Mouse (Mus musculus) neural tube, embryonic 13.5 days (tissue): ENCODE results near the gene Prom2. TPM values are rescaled to one million over a fixed set of nuclear protein-coding genes. Genes with fewer than 3 reads are reported as not detected.

Experiments
- ATAC-seq: fragments of 200-750 bp; cut with Nextera tagmentation; 2 replicates; pipeline ENCODE4 v1.8.0; 2017; ENCODE audit warnings: low read depth, mild to moderate bottlenecking, moderate TSS enrichment, moderate library complexity
- H3K27ac ChIP-seq: fragments of 300-500 bp; sonication (generic); replicated peaks from 2 replicates; pipeline ENCODE4 v1.5.1; 2015; ENCODE audit warnings: moderate library complexity, mild to moderate bottlenecking, inconsistent platforms
- H3K27me3 ChIP-seq: fragments of 300-500 bp; sonication (generic); 2 replicates; pipeline ENCODE4 v1.6.1; 2015; ENCODE audit warnings: mild to moderate bottlenecking, inconsistent platforms
- H3K36me3 ChIP-seq: fragments of 300-500 bp; sonication (generic); 2 replicates; pipeline ENCODE4 v1.6.1; 2015; ENCODE audit warnings: mild to moderate bottlenecking, inconsistent platforms
- H3K4me1 ChIP-seq: fragments of 300-500 bp; sonication (generic); replicated peaks from 2 replicates; pipeline ENCODE4 v1.6.1; 2015; ENCODE audit warnings: inconsistent platforms
- H3K4me2 ChIP-seq: fragments of 300-500 bp; sonication (generic); 2 replicates; pipeline ENCODE4 v1.6.1; 2015; ENCODE audit warnings: inconsistent platforms, mild to moderate bottlenecking, moderate library complexity
- H3K4me3 ChIP-seq: fragments of 300-500 bp; sonication (generic); 2 replicates; pipeline ENCODE4 v1.5.1; 2015; ENCODE audit warnings: mild to moderate bottlenecking, inconsistent platforms
- H3K9ac ChIP-seq: fragments of 300-500 bp; sonication (generic); 2 replicates; pipeline ENCODE4 v1.6.1; 2015; ENCODE audit warnings: moderate library complexity, mild to moderate bottlenecking, inconsistent platforms
- H3K9me3 ChIP-seq: fragments of 300-500 bp; sonication (generic); 2 replicates; pipeline ENCODE4 v1.6.1; 2016; ENCODE audit warnings: inconsistent platforms
- WGBS: fragments of 180-500 bp; shearing (Covaris S2); methylation state at CpG from one replicate; pipeline ENCODE4 v1.1.7; 2015; 5-methylcytosine and 5-hydroxymethylcytosine counted together
- polyA plus RNA-seq: library from polyadenylated mRNA; unstranded; fragments of >200 nt; fragmentation: Nextera tagmentation; extraction: Ambion mirVana; gene quantifications from 2 replicates; pipeline ENCODE4 v1.2.1, GENCODE M21; 2015

Gene Prom2
- polyA plus RNA-seq, 1 experiment from 2014 or later, result not detected

GRCm38 (mm10) chr2:127548342-127549074 lies 7.2 kb upstream of the Prom2 start:
- WGBS, result 71% methylated on average over 5 of the region's 5 CpGs
- no peak overlapping the region for H3K4me2 ChIP-seq
- no peaks in the 10 kb centered on the region for H3K9me3 ChIP-seq
- H3K9ac ChIP-seq, result no peak overlapping the region
- H3K4me1 ChIP-seq, result no peaks in the 10 kb centered on the region
- H3K27me3 ChIP-seq, result peaks cover 7% of the 10 kb centered on the region; the same call in 1 of the 2 replicates
- no peaks in the 10 kb centered on the region for H3K36me3 ChIP-seq
- no peak overlapping the region for H3K27ac ChIP-seq
- no peak overlapping the region for H3K4me3 ChIP-seq
- no peak for ATAC-seq

- ATAC-seq, result no peak
- Histone ChIP-seq H3K4me2 (no peak overlapping the region), H3K4me1 (peaks cover 5% of the 10 kb centered on the region; the same call in 1 of the 2 replicates), H3K27ac (no peak overlapping the region), H3K4me3 (no peak overlapping the region), H3K9me3 (no peaks in the 10 kb centered on the region), H3K36me3 (no peaks in the 10 kb centered on the region), H3K9ac (no peak overlapping the region), H3K27me3 (peaks cover 60% of the 10 kb centered on the region)
- WGBS, result 91% methylated on average over 2 of the region's 2 CpGs
These were observed 430 bp upstream of the Prom2 start for GRCm38 (mm10) chr2:127541697-127542096.

GRCm38 (mm10) chr2:127539494-127539893 lies 1.8 kb downstream of the Prom2 start:
- no peak overlapping the region for H3K27ac ChIP-seq
- no peak overlapping the region for H3K4me3 ChIP-seq
- no peak overlapping the region for H3K9ac ChIP-seq
- no peaks in the 10 kb centered on the region for H3K9me3 ChIP-seq
- no peak for ATAC-seq
- H3K27me3 ChIP-seq, result peaks cover 69% of the 10 kb centered on the region
- peaks cover 5% of the 10 kb centered on the region; the same call in 1 of the 2 replicates for H3K4me1 ChIP-seq
- H3K36me3 ChIP-seq, result no peaks in the 10 kb centered on the region
- WGBS, result 25% methylated on average over 4 of the region's 4 CpGs
- H3K4me2 ChIP-seq, result no peak overlapping the region

GRCm38 (mm10) chr2:127537548-127537947 lies 3.7 kb downstream of the Prom2 start:
- 68% methylated on average over 3 of the region's 3 CpGs for WGBS
- H3K9ac ChIP-seq, result no peak overlapping the region
- H3K36me3 ChIP-seq, result no peaks in the 10 kb centered on the region
- no peak overlapping the region for H3K4me3 ChIP-seq
- no peak overlapping the region for H3K27ac ChIP-seq
- peaks cover 5% of the 10 kb centered on the region; the same call in 1 of the 2 replicates for H3K4me1 ChIP-seq
- ATAC-seq, result no peak
- H3K4me2 ChIP-seq, result no peak overlapping the region
- peaks cover 63% of the 10 kb centered on the region for H3K27me3 ChIP-seq
- no peaks in the 10 kb centered on the region for H3K9me3 ChIP-seq

GRCm38 (mm10) chr2:127535363-127535762 lies 5.9 kb downstream of the Prom2 start:
- H3K36me3 ChIP-seq, result no peaks in the 10 kb centered on the region
- 82% methylated on average over 9 of the region's 9 CpGs for WGBS

GRCm38 (mm10) chr2:127532379-127532778 lies 8.9 kb downstream of the Prom2 start:
- H3K9ac ChIP-seq, result no peak overlapping the region
- H3K27me3 ChIP-seq, result peaks cover 36% of the 10 kb centered on the region
- no peak overlapping the region for H3K27ac ChIP-seq
- ATAC-seq, result no peak
- H3K9me3 ChIP-seq, result no peaks in the 10 kb centered on the region
- no peaks in the 10 kb centered on the region for H3K4me1 ChIP-seq
- H3K4me2 ChIP-seq, result no peak overlapping the region
- whole genome bisulfite sequencing, result 12% methylated on average over 9 of the region's 9 CpGs
- no peak overlapping the region for H3K4me3 ChIP-seq
- H3K36me3 ChIP-seq, result no peaks in the 10 kb centered on the region

More at GRCm38 (mm10) chr2:127535363-127535762, 5.9 kb downstream of the Prom2 start:
- Histone ChIP-seq H3K4me3 (no peak overlapping the region), H3K4me2 (no peak overlapping the region), H3K27ac (no peak overlapping the region), H3K27me3 (peaks cover 51% of the 10 kb centered on the region), H3K9ac (no peak overlapping the region), H3K9me3 (no peaks in the 10 kb centered on the region), H3K4me1 (no peaks in the 10 kb centered on the region)
- ATAC-seq, result no peak

GRCm38 (mm10) chr2:127531592-127531991 lies 9.7 kb downstream of the Prom2 start:
- no peak overlapping the region for H3K4me3 ChIP-seq
- no peak overlapping the region for H3K27ac ChIP-seq
- H3K4me1 ChIP-seq, result no peaks in the 10 kb centered on the region
- no peaks in the 10 kb centered on the region for H3K36me3 ChIP-seq
- H3K4me2 ChIP-seq, result no peak overlapping the region
- no peak overlapping the region for H3K9ac ChIP-seq
- no peak for ATAC-seq
- H3K27me3 ChIP-seq, result peaks cover 36% of the 10 kb centered on the region
- H3K9me3 ChIP-seq, result no peaks in the 10 kb centered on the region
- 75% methylated on average over 2 of the region's 2 CpGs for WGBS

GRCm38 (mm10) chr2:127530418-127530817 lies 10.8 kb downstream of the Prom2 start:
- no peak overlapping the region for H3K4me2 ChIP-seq
- H3K9me3 ChIP-seq, result no peaks in the 10 kb centered on the region
- ATAC-seq, result no peak

GRCm38 (mm10) chr2:127525004-127525775 lies 16.1 kb downstream of the Prom2 start:
- H3K36me3 ChIP-seq, result no peaks in the 10 kb centered on the region
- H3K27me3 ChIP-seq, result 0 out of 2 replicates have a peak, but pooled peaks cover 7% of the 10 kb centered on the region
- H3K4me3 ChIP-seq, result no peak overlapping the region
- 82% methylated on average over 3 of the region's 3 CpGs for WGBS
- no peaks in the 10 kb centered on the region for H3K9me3 ChIP-seq
- no peak overlapping the region for H3K4me2 ChIP-seq
- no peak for ATAC-seq
- no peak overlapping the region for H3K27ac ChIP-seq
- H3K9ac ChIP-seq, result no peak overlapping the region
- peaks cover 38% of the 10 kb centered on the region for H3K4me1 ChIP-seq

More at GRCm38 (mm10) chr2:127530418-127530817, 10.8 kb downstream of the Prom2 start:
- Histone ChIP-seq H3K36me3 (no peaks in the 10 kb centered on the region), H3K4me1 (no peaks in the 10 kb centered on the region), H3K4me3 (no peak overlapping the region), H3K27me3 (peaks cover 29% of the 10 kb centered on the region), H3K9ac (no peak overlapping the region), H3K27ac (no peak overlapping the region)
- WGBS, result 71% methylated on average over 3 of the region's 3 CpGs

GRCm38 (mm10) chr2:127523950-127524729 lies 17.1 kb downstream of the Prom2 start:
- WGBS, result 62% methylated on average over 7 of the region's 7 CpGs
- no peak overlapping the region for H3K27ac ChIP-seq
- no peaks in the 10 kb centered on the region for H3K9me3 ChIP-seq
- H3K4me1 ChIP-seq, result peaks cover 46% of the 10 kb centered on the region
- H3K4me3 ChIP-seq, result no peak overlapping the region
- no peak overlapping the region for H3K9ac ChIP-seq
- ATAC-seq, result no peak
- H3K36me3 ChIP-seq, result no peaks in the 10 kb centered on the region
- no peak overlapping the region for H3K4me2 ChIP-seq
- H3K27me3 ChIP-seq, result no peaks in the 10 kb centered on the region

GRCm38 (mm10) chr2:127522006-127522441 lies 19.2 kb downstream of the Prom2 start, which contains the start of gene Kcnip3:
TSS of gene Kcnip3 (minus strand) at chr2:127522094.
- Histone ChIP-seq H3K4me3 (peak within 1 kb of the TSS; percentile 33), H3K27me3 (no peaks in the 10 kb centered on the region), H3K9ac (peak within 1 kb of the TSS; percentile 69), H3K4me2 (peak within 1 kb of the TSS; percentile 53), H3K4me1 (peaks cover 64% of the 10 kb centered on the region), H3K27ac (peak within 1 kb of the TSS; percentile 73), H3K36me3 (no peaks in the 10 kb centered on the region), H3K9me3 (no peaks in the 10 kb centered on the region)
- ATAC-seq, result peak; percentile 84
- WGBS, result 2% methylated on average over 10 of the region's 10 CpGs
